Mouse (Mus musculus): ENCODE results near the gene Stx11.

Stx11 gene

GRCm38 (mm10) chr10:12964151-12965075 lies at the start of gene Stx11:
Gene Stx11 (minus strand): TSS chr10:12964298.
- DNase-seq (ENCODE audit: low read depth, low spot score) = peak; percentile 19

- no peak for DNase-seq (ENCODE audit: low read depth, low spot score)
Measured at GRCm38 (mm10) chr10:13008737-13009121, 44.6 kb upstream of the Stx11 start.

GRCm38 (mm10) chr10:13007876-13008736 lies 44.0 kb upstream of the Stx11 start:
- peak; percentile 99 for DNase-seq (ENCODE audit: low read depth, low spot score)

- DNase-seq (ENCODE audit: low read depth, low spot score) = no peak
Measured at GRCm38 (mm10) chr10:13005043-13005442, 40.9 kb upstream of the Stx11 start, which contains the start of gene Sf3b5. Gene Sf3b5 (plus strand): TSS chr10:13005343.

GRCm38 (mm10) chr10:12996736-12997477 lies 32.8 kb upstream of the Stx11 start:
- peak; percentile 87 for DNase-seq (ENCODE audit: low read depth, low spot score)

- DNase-seq (ENCODE audit: low read depth, low spot score) = no peak
Measured at GRCm38 (mm10) chr10:12993411-12994039, 29.4 kb upstream of the Stx11 start.

- DNase-seq (ENCODE audit: low read depth, low spot score) = no peak
Measured at GRCm38 (mm10) chr10:12991953-12992352, 27.9 kb upstream of the Stx11 start.

GRCm38 (mm10) chr10:12986943-12987342 lies 22.8 kb upstream of the Stx11 start:
- DNase-seq (ENCODE audit: low read depth, low spot score) = peak; percentile 23

- DNase-seq (ENCODE audit: low read depth, low spot score) = no peak
Measured at GRCm38 (mm10) chr10:12986485-12986884, 22.4 kb upstream of the Stx11 start.

- no peak for DNase-seq (ENCODE audit: low read depth, low spot score)
Measured at GRCm38 (mm10) chr10:12985028-12985427, 20.9 kb upstream of the Stx11 start.

GRCm38 (mm10) chr10:12983516-12983915 lies 19.4 kb upstream of the Stx11 start:
- no peak for DNase-seq (ENCODE audit: low read depth, low spot score)

- no peak for DNase-seq (ENCODE audit: low read depth, low spot score)
Measured at GRCm38 (mm10) chr10:12981071-12981470, 17.0 kb upstream of the Stx11 start.

GRCm38 (mm10) chr10:12977787-12978212 lies 13.7 kb upstream of the Stx11 start:
- DNase-seq (ENCODE audit: low read depth, low spot score) = peak; percentile 58

GRCm38 (mm10) chr10:12976552-12976951 lies 12.5 kb upstream of the Stx11 start:
- no peak for DNase-seq (ENCODE audit: low read depth, low spot score)

GRCm38 (mm10) chr10:12975957-12976356 lies 11.9 kb upstream of the Stx11 start:
- no peak for DNase-seq (ENCODE audit: low read depth, low spot score)

- DNase-seq (ENCODE audit: low read depth, low spot score) = no peak
Measured at GRCm38 (mm10) chr10:12975461-12975860, 11.4 kb upstream of the Stx11 start.

GRCm38 (mm10) chr10:12974572-12974971 lies 10.5 kb upstream of the Stx11 start:
- no peak for DNase-seq (ENCODE audit: low read depth, low spot score)

- DNase-seq (ENCODE audit: low read depth, low spot score) = no peak
Measured at GRCm38 (mm10) chr10:12965669-12966180, 1.6 kb upstream of the Stx11 start.

GRCm38 (mm10) chr10:12963362-12964147 lies 543 bp downstream of the Stx11 start:
- DNase-seq (ENCODE audit: low read depth, low spot score) = peak; percentile 39

- no peak for DNase-seq (ENCODE audit: low read depth, low spot score)
Measured at GRCm38 (mm10) chr10:12962238-12962637, 1.9 kb downstream of the Stx11 start.

Measured in brain, adult 2 months (tissue).